Mouse (Mus musculus): ENCODE data around the gene Lmna.

GRCm38 (mm10) chr3:88483621-88484020 is 26.1 kb downstream of the Lmna start:
- TF ChIP-seq POLR2A (IDR thresholded peaks at IDR 0.05; ENCODE audit: borderline replicate concordance, insufficient read depth, low read length) (no peak), CTCF (IDR thresholded peaks at IDR 0.05; ENCODE audit: borderline replicate concordance, insufficient read depth, low read depth, low read length) (peak; percentile 93)
